Mouse (Mus musculus): Measurements from ENCODE around the gene Smyd4.

DNA sequence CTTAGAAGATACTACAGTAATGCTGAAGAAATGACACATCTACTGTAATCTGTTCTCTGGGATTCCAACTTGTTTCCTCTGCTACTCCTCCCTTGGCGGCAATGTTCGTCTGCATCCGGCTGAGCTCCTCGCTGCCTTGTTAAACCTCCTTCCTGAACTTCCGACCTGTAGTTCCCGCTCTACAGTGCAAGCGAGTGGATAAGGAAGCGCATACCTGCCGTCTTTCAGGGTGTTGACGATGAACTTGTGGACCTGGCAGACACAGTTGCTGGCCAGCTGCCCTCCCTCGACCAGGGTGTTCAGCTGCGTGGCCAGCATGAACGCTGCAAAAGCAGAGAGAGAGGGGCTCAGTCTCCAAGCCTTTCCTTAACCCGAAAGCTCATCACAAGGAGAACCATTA, 8.2 kb upstream of the Smyd4 start:
- TF ChIP-seq POLR2A (IDR thresholded peaks at IDR 0.05; ENCODE audit: low read depth, low read length) (no peak), CTCF (IDR thresholded peaks at IDR 0.05; ENCODE audit: borderline replicate concordance, insufficient read depth, low read length) (no peak)
